Mouse (Mus musculus) B cell, adult 2 months (primary cell): ENCODE measurements around the gene Slc25a45.

Source experiments
- DNase-seq, 2 experiments: peaks; one replicate each; pipeline ENCODE4 v3.0.0; 2022

Gene Slc25a45

GRCm38 (mm10) chr19:5840890-5841388 is 36.7 kb upstream of the Slc25a45 start:
- no peak for DNase-seq

GRCm38 (mm10) chr19:5841389-5841946 is 36.1 kb upstream of the Slc25a45 start:
- DNase-seq, result peak; percentile 41 to 51

- peak; percentile 60 to 65 for DNase-seq
Measured at GRCm38 (mm10) chr19:5841999-5842784, 35.4 kb upstream of the Slc25a45 start.

- peak; percentile 66 to 69 for DNase-seq
Measured at GRCm38 (mm10) chr19:5842785-5843730, 34.5 kb upstream of the Slc25a45 start.

GRCm38 (mm10) chr19:5843781-5844691 is 33.6 kb upstream of the Slc25a45 start:
- DNase-seq, result peak; percentile 54 to 65

- no peak for DNase-seq
Measured at GRCm38 (mm10) chr19:5844831-5845318, 32.7 kb upstream of the Slc25a45 start.

- DNase-seq, result peak; percentile 95
Measured at GRCm38 (mm10) chr19:5845319-5846135, 32.1 kb upstream of the Slc25a45 start.

- DNase-seq, result peak; percentile 60 to 63
Measured at GRCm38 (mm10) chr19:5846154-5846553, 31.5 kb upstream of the Slc25a45 start.

GRCm38 (mm10) chr19:5846557-5847305 is 30.9 kb upstream of the Slc25a45 start:
- peak; percentile 66 to 67 for DNase-seq

- DNase-seq, result no peak
Measured at GRCm38 (mm10) chr19:5847306-5847796, 30.3 kb upstream of the Slc25a45 start.

GRCm38 (mm10) chr19:5848032-5848825 is 29.4 kb upstream of the Slc25a45 start:
- DNase-seq, result no peak

- DNase-seq, result peak; percentile 28 to 30
Measured at GRCm38 (mm10) chr19:5848826-5849672, 28.6 kb upstream of the Slc25a45 start.

- peak; percentile 95 to 96 for DNase-seq
Measured at GRCm38 (mm10) chr19:5849843-5850527, 27.6 kb upstream of the Slc25a45 start.

GRCm38 (mm10) chr19:5850860-5851259 is 26.7 kb upstream of the Slc25a45 start:
- no peak for DNase-seq

- DNase-seq, result no peak
Measured at GRCm38 (mm10) chr19:5851481-5851971, 26.1 kb upstream of the Slc25a45 start.

GRCm38 (mm10) chr19:5852035-5852722 is 25.4 kb upstream of the Slc25a45 start:
- DNase-seq, result no peak

GRCm38 (mm10) chr19:5856604-5857003 is 21.0 kb upstream of the Slc25a45 start:
- no peak for DNase-seq
